Mouse (Mus musculus): ENCODE data around the gene Nectin2. TPM values are rescaled to one million over a fixed set of nuclear protein-coding genes. Genes with fewer than 3 reads are reported as not detected.

Nectin2 gene
- polyA plus RNA-seq, 1 experiment from 2014 or later, result 87.0 TPM

Other genes starting within 250 kb of the Nectin2 start
- 1.2 TPM in 2 replicates for gene Bloc1s3, start 242.1 kb downstream of the Nectin2 start, polyA plus RNA-seq (2014; fragmentation: Nextera tagmentation; extraction: Ambion mirVana)
- gene Trappc6a, start 242.1 kb downstream of the Nectin2 start, polyA plus RNA-seq (2014; fragmentation: Nextera tagmentation; extraction: Ambion mirVana), result 77.0 and 79.0 TPM in 2 replicates
- gene Nkpd1, start 232.6 kb downstream of the Nectin2 start, polyA plus RNA-seq (2014; fragmentation: Nextera tagmentation; extraction: Ambion mirVana), result 0.15 TPM in 1 of 2 replicates, not detected in the other
- gene Ppp1r37, start 187.4 kb downstream of the Nectin2 start, polyA plus RNA-seq (2014; fragmentation: Nextera tagmentation; extraction: Ambion mirVana), result 2.3 and 5.2 TPM in 2 replicates
- gene Zfp296, start 173.2 kb downstream of the Nectin2 start, polyA plus RNA-seq (2014; fragmentation: Nextera tagmentation; extraction: Ambion mirVana), result 0.30 TPM in 1 of 2 replicates, not detected in the other
- gene Gemin7, start 172.9 kb downstream of the Nectin2 start, polyA plus RNA-seq (2014; fragmentation: Nextera tagmentation; extraction: Ambion mirVana), result 141 and 157 TPM in 2 replicates
- gene Clasrp, start 146.0 kb downstream of the Nectin2 start, polyA plus RNA-seq (2014; fragmentation: Nextera tagmentation; extraction: Ambion mirVana), result 33.2 and 34.3 TPM in 2 replicates
- gene Relb, start 121.0 kb downstream of the Nectin2 start, polyA plus RNA-seq (2014; fragmentation: Nextera tagmentation; extraction: Ambion mirVana), result 3.3 and 3.7 TPM in 2 replicates
- gene Clptm1, start 85.5 kb downstream of the Nectin2 start, polyA plus RNA-seq (2014; fragmentation: Nextera tagmentation; extraction: Ambion mirVana), result 86.8 and 89.4 TPM in 2 replicates
- 4.9 TPM in 1 of 2 replicates, not detected in the other for gene Apoc2, start 72.5 kb downstream of the Nectin2 start, polyA plus RNA-seq (2014; fragmentation: Nextera tagmentation; extraction: Ambion mirVana)
- 1.2 TPM in 1 of 2 replicates, not detected in the other for gene Gm44805, start 69.1 kb downstream of the Nectin2 start, polyA plus RNA-seq (2014; fragmentation: Nextera tagmentation; extraction: Ambion mirVana)
- 0.34 TPM in 1 of 2 replicates, not detected in the other for gene Apoc4, start 69.0 kb downstream of the Nectin2 start, polyA plus RNA-seq (2014; fragmentation: Nextera tagmentation; extraction: Ambion mirVana)
- 6.9 and 10.8 TPM in 2 replicates for gene Apoc1, start 57.8 kb downstream of the Nectin2 start, polyA plus RNA-seq (2014; fragmentation: Nextera tagmentation; extraction: Ambion mirVana)
- 357 and 371 TPM in 2 replicates for gene Apoe, start 51.3 kb downstream of the Nectin2 start, polyA plus RNA-seq (2014; fragmentation: Nextera tagmentation; extraction: Ambion mirVana)
- 142 and 154 TPM in 2 replicates for gene Tomm40, start 35.0 kb downstream of the Nectin2 start, polyA plus RNA-seq (2014; fragmentation: Nextera tagmentation; extraction: Ambion mirVana)
- gene Bcam, start 20.5 kb upstream of the Nectin2 start, polyA plus RNA-seq (2014; fragmentation: Nextera tagmentation; extraction: Ambion mirVana), result 163 and 173 TPM in 2 replicates
- gene Cblc, start 46.3 kb upstream of the Nectin2 start, polyA plus RNA-seq (2014; fragmentation: Nextera tagmentation; extraction: Ambion mirVana), result 0.20 and 0.24 TPM in 2 replicates
- gene Bcl3, start 72.3 kb upstream of the Nectin2 start, polyA plus RNA-seq (2014; fragmentation: Nextera tagmentation; extraction: Ambion mirVana), result 1.0 and 1.5 TPM in 2 replicates
- gene Gm19345, start 101.5 kb upstream of the Nectin2 start, polyA plus RNA-seq (2014; fragmentation: Nextera tagmentation; extraction: Ambion mirVana), result not detected in 2 replicates
- gene Ceacam16, start 110.8 kb upstream of the Nectin2 start, polyA plus RNA-seq (2014; fragmentation: Nextera tagmentation; extraction: Ambion mirVana), result not detected in 2 replicates
- not detected in 2 replicates for gene Ceacam19, start 137.5 kb upstream of the Nectin2 start, polyA plus RNA-seq (2014; fragmentation: Nextera tagmentation; extraction: Ambion mirVana)
- gene Pvr, start 170.7 kb upstream of the Nectin2 start, polyA plus RNA-seq (2014; fragmentation: Nextera tagmentation; extraction: Ambion mirVana), result 12.0 and 13.0 TPM in 2 replicates
- gene Igsf23, start 200.3 kb upstream of the Nectin2 start, polyA plus RNA-seq (2014; fragmentation: Nextera tagmentation; extraction: Ambion mirVana), result 0.84 and 2.0 TPM in 2 replicates
- not detected in 2 replicates for gene Ceacam20, start 214.9 kb upstream of the Nectin2 start, polyA plus RNA-seq (2014; fragmentation: Nextera tagmentation; extraction: Ambion mirVana)
- gene Nlrp9b, start 241.0 kb upstream of the Nectin2 start, polyA plus RNA-seq (2014; fragmentation: Nextera tagmentation; extraction: Ambion mirVana), result not detected in 2 replicates